ENCODE assay signal across 10 mouse cellular contexts in genomic region chr4:116672785-116673184, GRCm38 (mm10). TPM values are rescaled to one million over a fixed set of nuclear protein-coding genes. Genes with fewer than 3 reads are reported as not detected.
A peak's percentile ranks its signal among the peaks of the same experiment; 100 is the strongest.
DNase-seq lines count a peak whose midpoint lies in the region; ATAC-seq and TF ChIP-seq lines count a peak whose summit lies in the region.
"Had no signal": no experiment of that assay in that cellular context is flagged by ENCODE, and none has a peak within 500 bp of the region (broad histone marks: within the 10 kb centered on the region; RNA-seq: fewer than 3 reads in every experiment).

No protein-coding gene starts in this region.

- no peak overlapping the region for H3K4me2 ChIP-seq in midbrain, embryonic 16.5 days (ENCODE audit: low read length)

- H3K4me3 ChIP-seq in kidney, adult 2 months (ENCODE audit: insufficient read depth, low read depth, low read length), result no peak overlapping the region
- H3K4me3 ChIP-seq in liver, adult 2 months (ENCODE audit: insufficient read depth, low read depth, low read length), result no peak overlapping the region
- H3K4me3 ChIP-seq in midbrain, embryonic 16.5 days (ENCODE audit: low read depth, low read length), result no peak overlapping the region
- H3K4me3 ChIP-seq: heart, adult 2 months had no signal

- peak; percentile 54 for DNase-seq in kidney, adult 2 months
- DNase-seq in kidney, adult 18-20 months, result no peak
- peak; percentile 24 to 43 for DNase-seq in adrenal gland, postnatal 4 days (ENCODE audit: low spot score in 2 of 2)
- peak; percentile 91 for DNase-seq in liver, adult 2 months (ENCODE audit: extremely low read depth, low read depth, low spot score)
- peak; percentile 56 to 61 for DNase-seq in monocyte, adult 2 months (ENCODE audit: low read depth in 1 of 2, low spot score in 2 of 2)
- no peak for DNase-seq in frontal cortex, adult 2 months (ENCODE audit: extremely low spot score in 1 of 2, low spot score in 1 of 2)
- DNase-seq in cerebellum, adult 11 months, result no peak
- DNase-seq: cerebellum, postnatal 14 days had no signal

- TF ChIP-seq CTCF in kidney, adult 2 months (conservative IDR thresholded peaks at IDR 0.05; ENCODE audit: insufficient read depth, insufficient read length, low read depth, low read length), result no peak
- TF ChIP-seq CTCF in liver, adult 2 months (IDR thresholded peaks at IDR 0.05; ENCODE audit: low read depth, low read length), result no peak

- no peak for TF ChIP-seq POLR2A in kidney, adult 2 months (IDR thresholded peaks at IDR 0.05; ENCODE audit: low read depth, low read length)
- no peak for TF ChIP-seq POLR2A in liver, adult 2 months (IDR thresholded peaks at IDR 0.05; ENCODE audit: extremely low read depth, insufficient read depth, low read length)

- H3K4me1 ChIP-seq in kidney, adult 2 months (ENCODE audit: control insufficient read depth, insufficient read depth, low read length), result peaks cover 4% of the 10 kb centered on the region
- peaks cover 14% of the 10 kb centered on the region for H3K4me1 ChIP-seq in liver, adult 2 months (ENCODE audit: control insufficient read depth, insufficient read depth, low read length)
- H3K4me1 ChIP-seq in midbrain, embryonic 16.5 days (ENCODE audit: control insufficient read depth, insufficient read depth, low read length), result no peaks in the 10 kb centered on the region

- H3K27me3 ChIP-seq in kidney, adult 2 months (replicated peaks; ENCODE audit: control insufficient read depth, insufficient read depth, low read length), result no peaks in the 10 kb centered on the region
- H3K27me3 ChIP-seq in liver, adult 2 months (ENCODE audit: control insufficient read depth, insufficient read depth, low read length), result no peaks in the 10 kb centered on the region
- no peaks in the 10 kb centered on the region for H3K27me3 ChIP-seq in midbrain, embryonic 16.5 days (ENCODE audit: control insufficient read depth, insufficient read depth, low read depth, low read length)

- 40% methylated on average over 2 of the region's 2 CpGs for WGBS in kidney, adult 2 months
- WGBS in liver, adult 2 months, result 8% methylated on average over 2 of the region's 2 CpGs
- WGBS in midbrain, embryonic 16.5 days, result 80% methylated on average over 2 of the region's 2 CpGs

- no peak overlapping the region for H3K27ac ChIP-seq in kidney, adult 2 months (ENCODE audit: insufficient read depth, low read depth, low read length)
- H3K27ac ChIP-seq in liver, adult 2 months (replicated peaks; ENCODE audit: insufficient read depth, low read depth, low read length), result no peak overlapping the region
- no peak overlapping the region for H3K27ac ChIP-seq in midbrain, embryonic 16.5 days (ENCODE audit: low read length)
- H3K27ac ChIP-seq: heart, adult 2 months had no signal

- no peaks in the 10 kb centered on the region for H3K9me3 ChIP-seq in midbrain, embryonic 16.5 days (replicated peaks; ENCODE audit: control insufficient read depth, low read length, poor library complexity, severe bottlenecking)

- no peaks in the 10 kb centered on the region for H3K36me3 ChIP-seq in kidney, adult 2 months (ENCODE audit: control insufficient read depth, insufficient read depth, low read length)
- no peaks in the 10 kb centered on the region for H3K36me3 ChIP-seq in liver, adult 2 months (ENCODE audit: control insufficient read depth, insufficient read depth, low read length)
- H3K36me3 ChIP-seq in midbrain, embryonic 16.5 days (ENCODE audit: control insufficient read depth, insufficient read depth, low read length), result no peaks in the 10 kb centered on the region

- ATAC-seq in midbrain, embryonic 16.5 days, result no peak

- no peak overlapping the region for H3K9ac ChIP-seq in liver, adult 2 months (ENCODE audit: low read depth, low read length)
- no peak overlapping the region for H3K9ac ChIP-seq in midbrain, embryonic 16.5 days (ENCODE audit: low read depth, low read length)

- no peaks in the 10 kb centered on the region for H3K79me2 ChIP-seq in liver, adult 2 months (ENCODE audit: control insufficient read depth, insufficient read depth, low read length)

RNA-seq across cellular contexts. Expression of gene Prdx1, which starts 12.6 kb away (rescaled TPM):
- 282 and 478 TPM in 2 replicates for polyA plus RNA-seq in kidney, adult 2 months (2012; rRNA removed)
- 100 to 1,000 TPM; 471 to 527 TPM for total RNA-seq in adrenal gland, postnatal 4 days (2021)
- total RNA-seq in liver, adult 2 months (2014; rRNA removed), result 868 and 925 TPM in 2 replicates
- polyA plus RNA-seq in liver, adult 2 months (2012; rRNA removed), result 376 and 421 TPM in 2 replicates
- 212 and 256 TPM in 2 replicates for polyA plus RNA-seq in frontal cortex, adult 2 months (2012; rRNA removed)
- 410 and 427 TPM in 2 replicates for polyA plus RNA-seq in midbrain, embryonic 16.5 days (2015; fragmentation: Nextera tagmentation; extraction: Ambion mirVana)

RNA-seq across cellular contexts. Expression of gene Akr1a1, which starts 21.3 kb away (rescaled TPM):
- 2,926 and 3,067 TPM in 2 replicates for polyA plus RNA-seq in kidney, adult 2 months (2012; rRNA removed)
- total RNA-seq in adrenal gland, postnatal 4 days (2021), result 100 to 1,000 TPM; 756 to 759 TPM
- total RNA-seq in liver, adult 2 months (2014; rRNA removed), result 337 and 363 TPM in 2 replicates
- polyA plus RNA-seq in liver, adult 2 months (2012; rRNA removed), result 517 and 533 TPM in 2 replicates
- polyA plus RNA-seq in frontal cortex, adult 2 months (2012; rRNA removed), result 464 and 487 TPM in 2 replicates
- polyA plus RNA-seq in midbrain, embryonic 16.5 days (2015; fragmentation: Nextera tagmentation; extraction: Ambion mirVana), result 661 and 697 TPM in 2 replicates

RNA-seq across cellular contexts. Expression of gene Mmachc, which starts 35.4 kb away (rescaled TPM):
- polyA plus RNA-seq in kidney, adult 2 months (2012; rRNA removed), result 28.8 and 30.3 TPM in 2 replicates
- total RNA-seq in adrenal gland, postnatal 4 days (2021), result 10 to 100 TPM; 26.7 to 27.1 TPM
- total RNA-seq in liver, adult 2 months (2014; rRNA removed), result 10.3 and 11.3 TPM in 2 replicates
- 15.7 and 17.3 TPM in 2 replicates for polyA plus RNA-seq in liver, adult 2 months (2012; rRNA removed)
- polyA plus RNA-seq in frontal cortex, adult 2 months (2012; rRNA removed), result 18.5 and 19.5 TPM in 2 replicates
- polyA plus RNA-seq in midbrain, embryonic 16.5 days (2015; fragmentation: Nextera tagmentation; extraction: Ambion mirVana), result 20.9 and 21.6 TPM in 2 replicates

RNA-seq across cellular contexts. Expression of gene Ccdc163, which starts 35.5 kb away (rescaled TPM):
- polyA plus RNA-seq in kidney, adult 2 months (2012; rRNA removed), result 29.2 and 34.5 TPM in 2 replicates
- total RNA-seq in adrenal gland, postnatal 4 days (2021), result 10 to 100 TPM; 22.3 to 22.6 TPM
- total RNA-seq in liver, adult 2 months (2014; rRNA removed), result 2.7 and 4.2 TPM in 2 replicates
- 9.3 and 13.1 TPM in 2 replicates for polyA plus RNA-seq in liver, adult 2 months (2012; rRNA removed)
- polyA plus RNA-seq in frontal cortex, adult 2 months (2012; rRNA removed), result 19.4 and 22.8 TPM in 2 replicates
- polyA plus RNA-seq in midbrain, embryonic 16.5 days (2015; fragmentation: Nextera tagmentation; extraction: Ambion mirVana), result 10.1 and 10.7 TPM in 2 replicates

RNA-seq across cellular contexts. Expression of gene Nasp, which starts 45.0 kb away (rescaled TPM):
- 2.5 and 3.9 TPM in 2 replicates for polyA plus RNA-seq in kidney, adult 2 months (2012; rRNA removed)
- 10 to 100 TPM; 71.2 to 80.6 TPM for total RNA-seq in adrenal gland, postnatal 4 days (2021)
- 11.1 and 12.4 TPM in 2 replicates for total RNA-seq in liver, adult 2 months (2014; rRNA removed)
- polyA plus RNA-seq in liver, adult 2 months (2012; rRNA removed), result 1.5 and 2.0 TPM in 2 replicates
- 24.1 and 28.1 TPM in 2 replicates for polyA plus RNA-seq in frontal cortex, adult 2 months (2012; rRNA removed)
- polyA plus RNA-seq in midbrain, embryonic 16.5 days (2015; fragmentation: Nextera tagmentation; extraction: Ambion mirVana), result 87.1 and 98.0 TPM in 2 replicates

Comparison
In these comparisons a context has a peak if more than half of its experiments do, and no peak if none do; other contexts are left out.
1. DNase-seq: peak in kidney, adult 2 months (single experiment), adrenal gland, postnatal 4 days (2 of 2), liver, adult 2 months (single experiment) and monocyte, adult 2 months (2 of 2); none in kidney, adult 18-20 months (single experiment), frontal cortex, adult 2 months (0 of 2) and cerebellum, adult 11 months (single experiment).